ENCODE assay signal across 27 mouse cellular contexts in the genomic region with DNA sequence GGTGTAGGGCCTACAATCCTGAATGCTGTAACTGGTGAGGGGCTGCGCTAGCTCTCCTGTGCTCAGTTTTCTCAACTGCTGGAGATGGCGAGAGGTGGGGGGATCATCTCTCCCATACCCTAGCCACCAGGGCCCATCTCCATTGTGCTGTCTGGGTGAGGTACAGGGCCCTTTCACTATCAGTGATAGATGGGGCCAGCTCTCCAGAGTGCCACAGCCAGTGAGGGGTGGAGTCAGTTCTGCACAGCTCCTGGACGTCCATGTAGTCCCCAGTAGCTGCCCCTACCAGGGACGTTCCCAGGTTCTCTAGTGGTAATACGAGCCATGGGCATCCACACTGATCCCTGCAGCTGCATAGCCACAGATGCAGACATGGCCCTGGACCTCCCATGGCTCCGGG. TPM values are rescaled to one million over a fixed set of nuclear protein-coding genes. Genes with fewer than 3 reads are reported as not detected.
DNase-seq lines count a peak whose midpoint lies in the region; ATAC-seq and TF ChIP-seq lines count a peak whose summit lies in the region.
"Had no signal": no experiment of that assay in that cellular context is flagged by ENCODE, and none has a peak within 500 bp of the region (broad histone marks: within the 10 kb centered on the region; RNA-seq: fewer than 3 reads in every experiment).

No protein-coding gene starts in this region.

- no peak for TF ChIP-seq CTCF in midbrain, postnatal 0 days (IDR thresholded peaks at IDR 0.05)
- no peak for TF ChIP-seq CTCF in liver, postnatal 0 days (IDR thresholded peaks at IDR 0.05; ENCODE audit: low read depth)

- ATAC-seq in hindbrain, embryonic 12.5 days (ENCODE audit: low FRiP score): no peak
- 0 out of 2 replicates have a peak, but pooled peaks have one; percentile 26 for ATAC-seq in midbrain, embryonic 13.5 days
- no peak for ATAC-seq in midbrain, postnatal 0 days (ENCODE audit: low FRiP score)
- ATAC-seq in liver, embryonic 11.5 days (replicated peaks; ENCODE audit: low FRiP score): peak; percentile 67
- no peak for ATAC-seq in liver, postnatal 0 days

- DNase-seq in hindbrain, embryonic 10.5 days (ENCODE audit: low spot score): no peak
- no peak for DNase-seq in midbrain, postnatal 0 days (ENCODE audit: low spot score)
- no peak for DNase-seq in liver, embryonic 11.5 days (ENCODE audit: low spot score)
- DNase-seq in liver, postnatal 0 days: no peak
- no peak for DNase-seq in ovary, postnatal 10 days (ENCODE audit: low spot score)
- DNase-seq in cerebellum, postnatal 10 days: no peak
- DNase-seq: adrenal gland, postnatal 14 days; cerebellum, adult 8-10 months; gastrocnemius, postnatal 36 days; heart, postnatal 36 days; kidney, postnatal 4 days; spleen, adult 18-20 months; thymus, postnatal 4 days had no signal

- no peak overlapping the region for H3K4me2 ChIP-seq in hindbrain, embryonic 12.5 days (replicated peaks)
- H3K4me2 ChIP-seq in midbrain, embryonic 13.5 days (replicated peaks): no peak overlapping the region
- H3K4me2 ChIP-seq in midbrain, postnatal 0 days (ENCODE audit: low read depth, low read length, poor library complexity, severe bottlenecking): no peak overlapping the region
- H3K4me2 ChIP-seq in liver, embryonic 11.5 days: peak overlapping the region; percentile 34
- H3K4me2 ChIP-seq in liver, postnatal 0 days (ENCODE audit: low read depth, low read length): peak overlapping the region; percentile 40
- H3K4me2 ChIP-seq: heart, embryonic 15.5 days; hindbrain, embryonic 15.5 days; limb, embryonic 15.5 days; neural tube, embryonic 15.5 days had no signal

- 74% methylated on average over 6 of the region's 6 CpGs for WGBS in hindbrain, embryonic 10.5 days
- WGBS in hindbrain, embryonic 12.5 days: 72% methylated on average over 6 of the region's 6 CpGs
- 81% methylated on average over 6 of the region's 6 CpGs for WGBS in midbrain, embryonic 13.5 days
- WGBS in midbrain, postnatal 0 days: 80% methylated on average over 6 of the region's 6 CpGs
- WGBS in liver, embryonic 11.5 days: 62% methylated on average over 6 of the region's 6 CpGs
- 55% methylated on average over 6 of the region's 6 CpGs for WGBS in liver, postnatal 0 days (ENCODE audit: insufficient replicate concordance)

- 0 out of 2 replicates have a peak overlapping the region, but pooled peaks have one; percentile 2 for H3K27ac ChIP-seq in hindbrain, embryonic 10.5 days
- H3K27ac ChIP-seq in hindbrain, embryonic 12.5 days: no peak overlapping the region
- no peak overlapping the region for H3K27ac ChIP-seq in midbrain, embryonic 13.5 days
- no peak overlapping the region for H3K27ac ChIP-seq in midbrain, postnatal 0 days (ENCODE audit: low read depth, low read length)
- H3K27ac ChIP-seq in liver, embryonic 11.5 days (ENCODE audit: low read depth, low read length): peak overlapping the region; percentile 94
- peak overlapping the region; percentile 16; the same call in 1 of the 2 replicates for H3K27ac ChIP-seq in liver, postnatal 0 days (ENCODE audit: low read depth)
- H3K27ac ChIP-seq: heart, embryonic 15.5 days; hindbrain, embryonic 15.5 days; limb, embryonic 15.5 days; neural tube, embryonic 15.5 days had no signal

- H3K27me3 ChIP-seq in hindbrain, embryonic 10.5 days (ENCODE audit: insufficient read depth, poor library complexity, severe bottlenecking): no peaks in the 10 kb centered on the region
- no peaks in the 10 kb centered on the region for H3K27me3 ChIP-seq in hindbrain, embryonic 12.5 days
- H3K27me3 ChIP-seq in midbrain, embryonic 13.5 days: no peaks in the 10 kb centered on the region
- H3K27me3 ChIP-seq in midbrain, postnatal 0 days (ENCODE audit: insufficient read depth, low read length): no peaks in the 10 kb centered on the region
- H3K27me3 ChIP-seq in liver, embryonic 11.5 days (replicated peaks; ENCODE audit: control insufficient read depth, insufficient read depth, low read length): no peaks in the 10 kb centered on the region
- H3K27me3 ChIP-seq in liver, postnatal 0 days (ENCODE audit: insufficient read depth, low read length): no peaks in the 10 kb centered on the region
- H3K27me3 ChIP-seq: heart, embryonic 15.5 days; hindbrain, embryonic 15.5 days; limb, embryonic 15.5 days; neural tube, embryonic 15.5 days had no signal

- peaks cover 21% of the 10 kb centered on the region for H3K4me1 ChIP-seq in hindbrain, embryonic 10.5 days (replicated peaks)
- H3K4me1 ChIP-seq in hindbrain, embryonic 12.5 days: no peaks in the 10 kb centered on the region
- no peaks in the 10 kb centered on the region for H3K4me1 ChIP-seq in midbrain, embryonic 13.5 days (replicated peaks)
- H3K4me1 ChIP-seq in midbrain, postnatal 0 days (ENCODE audit: insufficient read depth, low read length): no peaks in the 10 kb centered on the region
- H3K4me1 ChIP-seq in liver, embryonic 11.5 days (replicated peaks; ENCODE audit: control insufficient read depth, insufficient read depth, low read length): peaks cover 56% of the 10 kb centered on the region
- H3K4me1 ChIP-seq in liver, postnatal 0 days (ENCODE audit: insufficient read depth): peaks cover 68% of the 10 kb centered on the region
- H3K4me1 ChIP-seq: hindbrain, embryonic 15.5 days had no signal

- peaks cover 9% of the 10 kb centered on the region; the same call in 1 of the 2 replicates for H3K36me3 ChIP-seq in hindbrain, embryonic 10.5 days
- H3K36me3 ChIP-seq in hindbrain, embryonic 12.5 days: no peaks in the 10 kb centered on the region
- peaks cover 7% of the 10 kb centered on the region for H3K36me3 ChIP-seq in midbrain, embryonic 13.5 days
- H3K36me3 ChIP-seq in midbrain, postnatal 0 days (ENCODE audit: insufficient read depth, low read length): no peaks in the 10 kb centered on the region
- H3K36me3 ChIP-seq in liver, embryonic 11.5 days (ENCODE audit: control insufficient read depth, insufficient read depth, low read length): no peaks in the 10 kb centered on the region
- H3K36me3 ChIP-seq in liver, postnatal 0 days (replicated peaks; ENCODE audit: insufficient read depth, low read length): no peaks in the 10 kb centered on the region
- H3K36me3 ChIP-seq: heart, embryonic 15.5 days; hindbrain, embryonic 15.5 days; neural tube, embryonic 15.5 days had no signal

- H3K9me3 ChIP-seq in hindbrain, embryonic 10.5 days: no peaks in the 10 kb centered on the region
- H3K9me3 ChIP-seq in hindbrain, embryonic 12.5 days (replicated peaks): no peaks in the 10 kb centered on the region
- H3K9me3 ChIP-seq in midbrain, embryonic 13.5 days: no peaks in the 10 kb centered on the region
- H3K9me3 ChIP-seq in midbrain, postnatal 0 days (ENCODE audit: low read length): no peaks in the 10 kb centered on the region
- H3K9me3 ChIP-seq in liver, embryonic 11.5 days (ENCODE audit: control insufficient read depth, low read length): no peaks in the 10 kb centered on the region
- H3K9me3 ChIP-seq in liver, postnatal 0 days (ENCODE audit: low read length): no peaks in the 10 kb centered on the region
- H3K9me3 ChIP-seq: forebrain, embryonic 10.5 days; heart, embryonic 15.5 days; hindbrain, embryonic 15.5 days; limb, embryonic 15.5 days; neural tube, embryonic 15.5 days had no signal

- no peak for TF ChIP-seq EP300 in liver, postnatal 0 days (IDR thresholded peaks at IDR 0.05; ENCODE audit: low read depth)

- no peak overlapping the region for H3K9ac ChIP-seq in hindbrain, embryonic 12.5 days
- H3K9ac ChIP-seq in midbrain, embryonic 13.5 days (replicated peaks): no peak overlapping the region
- H3K9ac ChIP-seq in midbrain, postnatal 0 days (replicated peaks; ENCODE audit: low read length, poor library complexity, severe bottlenecking): no peak overlapping the region
- peak overlapping the region; percentile 53 for H3K9ac ChIP-seq in liver, embryonic 11.5 days (ENCODE audit: low read depth, low read length)
- no peak overlapping the region; the same call in 1 of the 2 replicates for H3K9ac ChIP-seq in liver, postnatal 0 days (replicated peaks)
- H3K9ac ChIP-seq: heart, embryonic 15.5 days; hindbrain, embryonic 15.5 days; limb, embryonic 15.5 days; neural tube, embryonic 15.5 days had no signal

- H3K4me3 ChIP-seq in hindbrain, embryonic 10.5 days: no peak overlapping the region
- no peak overlapping the region for H3K4me3 ChIP-seq in hindbrain, embryonic 12.5 days
- no peak overlapping the region for H3K4me3 ChIP-seq in midbrain, embryonic 13.5 days (replicated peaks)
- no peak overlapping the region for H3K4me3 ChIP-seq in midbrain, postnatal 0 days (ENCODE audit: low read depth, low read length)
- no peak overlapping the region for H3K4me3 ChIP-seq in liver, embryonic 11.5 days (ENCODE audit: low read depth, low read length)
- no peak overlapping the region for H3K4me3 ChIP-seq in liver, postnatal 0 days (ENCODE audit: low read depth, low read length)
- H3K4me3 ChIP-seq: forebrain, embryonic 10.5 days; heart, embryonic 15.5 days; hindbrain, embryonic 15.5 days; limb, embryonic 15.5 days; neural tube, embryonic 15.5 days had no signal

RNA-seq across cellular contexts. Expression of a gene that starts 14.7 kb away (rescaled TPM):
- 0.60 and 2.3 TPM in 2 replicates for polyA plus RNA-seq in hindbrain, embryonic 10.5 days (2016; fragmentation: Nextera tagmentation; extraction: Ambion mirVana)
- polyA plus RNA-seq in hindbrain, embryonic 12.5 days (2016; fragmentation: Nextera tagmentation; extraction: Ambion mirVana): 11.9 and 12.7 TPM in 2 replicates
- 1.7 and 1.8 TPM in 2 replicates for polyA plus RNA-seq in midbrain, embryonic 13.5 days (2015; fragmentation: Nextera tagmentation; extraction: Ambion mirVana)
- 2.2 and 13.2 TPM in 2 replicates for total RNA-seq in midbrain, postnatal 0 days (2014; rRNA removed)
- polyA plus RNA-seq in midbrain, postnatal 0 days (2015; fragmentation: Nextera tagmentation; extraction: Ambion mirVana): 0.63 and 1.1 TPM in 2 replicates
- 6.1 and 8.0 TPM in 2 replicates for polyA plus RNA-seq in liver, embryonic 11.5 days (2014; fragmentation: Nextera tagmentation; extraction: Ambion mirVana)
- 134 and 135 TPM in 2 replicates for polyA plus RNA-seq in liver, postnatal 0 days (2015; fragmentation: Nextera tagmentation; extraction: Ambion mirVana)

RNA-seq across cellular contexts. Expression of a gene that starts 54.6 kb away (rescaled TPM):
- polyA plus RNA-seq in hindbrain, embryonic 10.5 days (2016; fragmentation: Nextera tagmentation; extraction: Ambion mirVana): not detected in 2 replicates
- not detected in 2 replicates for polyA plus RNA-seq in hindbrain, embryonic 12.5 days (2016; fragmentation: Nextera tagmentation; extraction: Ambion mirVana)
- polyA plus RNA-seq in midbrain, embryonic 13.5 days (2015; fragmentation: Nextera tagmentation; extraction: Ambion mirVana): not detected in 2 replicates
- not detected in 2 replicates for total RNA-seq in midbrain, postnatal 0 days (2014; rRNA removed)
- polyA plus RNA-seq in midbrain, postnatal 0 days (2015; fragmentation: Nextera tagmentation; extraction: Ambion mirVana): not detected in 2 replicates
- polyA plus RNA-seq in liver, embryonic 11.5 days (2014; fragmentation: Nextera tagmentation; extraction: Ambion mirVana): not detected in 2 replicates
- polyA plus RNA-seq in liver, postnatal 0 days (2015; fragmentation: Nextera tagmentation; extraction: Ambion mirVana): 0.08 and 0.09 TPM in 2 replicates
- total RNA-seq: adrenal gland, postnatal 14 days; gastrocnemius, adult 18-20 months; gastrocnemius, postnatal 36 days; heart, adult 8-10 months; heart, postnatal 36 days; left cerebral cortex, adult 18-20 months; left cerebral cortex, postnatal 25 days had no signal
- polyA plus RNA-seq: brain, embryonic 14.5 days; embryonic facial prominence, embryonic 14.5 days; forebrain, embryonic 10.5 days; heart, embryonic 15.5 days; hindbrain, embryonic 15.5 days; kidney, embryonic 14.5 days; limb, embryonic 15.5 days; neural tube, embryonic 15.5 days had no signal

Comparison
In these comparisons a context has a peak if more than half of its experiments do, and no peak if none do; other contexts are left out.
1. H3K27ac ChIP-seq: peak in hindbrain, embryonic 10.5 days (single experiment), liver, embryonic 11.5 days (single experiment) and liver, postnatal 0 days (single experiment); none in hindbrain, embryonic 12.5 days (single experiment), midbrain, embryonic 13.5 days (single experiment) and midbrain, postnatal 0 days (single experiment).
2. ATAC-seq: peak in midbrain, embryonic 13.5 days (single experiment) and liver, embryonic 11.5 days (single experiment); none in hindbrain, embryonic 12.5 days (single experiment), midbrain, postnatal 0 days (single experiment) and liver, postnatal 0 days (single experiment).
3. H3K4me2 ChIP-seq: peak in liver, embryonic 11.5 days (single experiment) and liver, postnatal 0 days (single experiment); none in hindbrain, embryonic 12.5 days (single experiment), midbrain, embryonic 13.5 days (single experiment) and midbrain, postnatal 0 days (single experiment).